Mouse (Mus musculus) heart, adult 2 months (tissue): Measurements from ENCODE around the gene Tlx2.

Experiments used
- CTCF ChIP-seq: fragments of 200-600 bp; IDR thresholded peaks from 2 replicates; pipeline ENCODE4 v1.8.1; 2022; ENCODE audit warnings: antibody characterized with exemption, mild to moderate bottlenecking, moderate library complexity
- POLR2A ChIP-seq: fragments of 200-500 bp; IDR thresholded peaks from 2 replicates; pipeline ENCODE4 v1.6.1; 2011; ENCODE audit warnings: mild to moderate bottlenecking, low read depth, low read length, control low read depth; ENCODE audit not compliant: insufficient read depth

- TF ChIP-seq POLR2A = no peak
- no peak for TF ChIP-seq CTCF
These were observed 42.8 kb downstream of the Tlx2 start for GRCm38 (mm10) chr6:83027293-83027692.
